Mouse (Mus musculus) stomach, postnatal 0 days (tissue): ENCODE results near the gene Tomm5.

Experiments used
- CTCF ChIP-seq: IDR thresholded peaks from 2 replicates; pipeline ENCODE4 v1.5.1; 2016; ENCODE audit warnings: antibody characterized with exemption, low read depth, mild to moderate bottlenecking, moderate library complexity
- EP300 ChIP-seq: optimal IDR thresholded peaks from 2 replicates; pipeline ENCODE3; 2016; ENCODE audit warnings: antibody characterized with exemption

DNA sequence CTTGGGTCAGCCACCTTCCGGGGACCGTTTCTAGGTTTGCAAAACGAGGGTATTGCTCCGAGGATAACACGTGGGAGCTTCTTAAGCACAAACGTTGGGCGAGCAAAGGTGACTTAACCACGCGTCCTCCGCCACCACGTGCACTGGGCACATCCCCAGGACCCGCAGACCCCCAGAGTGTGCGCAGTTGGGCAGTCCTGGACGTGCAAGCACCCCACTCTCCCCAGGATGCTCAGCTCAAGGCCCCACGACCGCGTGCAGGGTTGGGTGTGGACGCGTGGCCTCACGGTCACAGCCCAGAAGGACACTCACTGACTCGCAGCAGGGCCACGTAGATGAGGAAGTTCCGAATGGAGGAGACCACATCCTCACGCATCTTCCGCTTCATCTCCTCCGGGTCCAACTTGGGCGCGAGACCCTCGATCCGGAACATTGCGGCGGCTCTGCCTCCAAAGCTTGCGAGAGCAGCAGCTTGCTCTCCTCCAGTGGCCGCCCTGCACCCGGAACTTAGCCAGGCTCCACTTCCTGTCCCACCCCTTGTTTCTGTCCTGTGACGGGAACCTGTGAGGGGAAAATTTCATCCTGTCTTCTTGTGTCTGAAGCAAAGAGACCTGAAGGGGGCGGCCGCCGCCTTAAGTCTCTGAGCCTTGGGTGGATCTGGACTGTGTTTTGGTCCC lies at the start of gene Tomm5:
- TF ChIP-seq CTCF = peak; percentile 92
- no peak for TF ChIP-seq EP300
